Mouse (Mus musculus) forebrain, embryonic 16.5 days (tissue): ENCODE measurements around the gene Dock3. TPM values are rescaled to one million over a fixed set of nuclear protein-coding genes. Genes with fewer than 3 reads are reported as not detected.

Experiments used
- ATAC-seq: fragments of 200-750 bp; cut with Nextera tagmentation; 2 replicates; pipeline ENCODE4 v1.8.0; 2017; ENCODE audit warnings: mild to moderate bottlenecking, moderate library complexity
- H3K27ac ChIP-seq: fragments of 300-500 bp; sonication (generic); 2 replicates; pipeline ENCODE4 v1.5.1; 2014; ENCODE audit warnings: low read length, control low read depth
- H3K27me3 ChIP-seq: fragments of 300-500 bp; sonication (generic); replicated peaks from 2 replicates; pipeline ENCODE4 v1.6.1; 2014; ENCODE audit warnings: low read length; ENCODE audit not compliant: control insufficient read depth, insufficient read depth
- H3K36me3 ChIP-seq: fragments of 300-500 bp; sonication (generic); 2 replicates; pipeline ENCODE4 v1.6.1; 2014; ENCODE audit not compliant: control insufficient read depth, insufficient read depth
- H3K4me1 ChIP-seq: fragments of 300-500 bp; sonication (generic); replicated peaks from 2 replicates; pipeline ENCODE4 v1.6.1; 2014; ENCODE audit warnings: low read length; ENCODE audit not compliant: control insufficient read depth, insufficient read depth
- H3K4me2 ChIP-seq: fragments of 300-500 bp; sonication (generic); 2 replicates; pipeline ENCODE4 v1.6.1; 2014; ENCODE audit warnings: mild to moderate bottlenecking, low read length, control low read depth
- H3K4me3 ChIP-seq: fragments of 300-500 bp; sonication (generic); replicated peaks from 2 replicates; pipeline ENCODE4 v1.5.1; 2014; ENCODE audit warnings: mild to moderate bottlenecking, low read length, control low read depth
- H3K9ac ChIP-seq: fragments of 300-500 bp; sonication (generic); replicated peaks from 2 replicates; pipeline ENCODE4 v1.6.1; 2014; ENCODE audit warnings: low read depth, low read length, control low read depth
- H3K9me3 ChIP-seq: fragments of 300-500 bp; sonication (generic); 2 replicates; pipeline ENCODE4 v1.6.1; 2016; ENCODE audit warnings: low read length; ENCODE audit not compliant: control insufficient read depth
- WGBS: fragments of 180-500 bp; shearing (Covaris S2); extraction: QIAGEN DNeasy Blood & Tissue Kit; methylation state at CpG from one replicate; pipeline ENCODE4 v1.1.7; 2014; 5-methylcytosine and 5-hydroxymethylcytosine counted together
- polyA plus RNA-seq: library from polyadenylated mRNA; unstranded; fragments of >200 nt; fragmentation: Nextera tagmentation; extraction: Ambion mirVana; gene quantifications from 2 replicates; pipeline ENCODE4 v1.2.1, GENCODE M21; 2015

Dock3 gene
- polyA plus RNA-seq, 1 experiment from 2014 or later, result 23.2 TPM

DNA sequence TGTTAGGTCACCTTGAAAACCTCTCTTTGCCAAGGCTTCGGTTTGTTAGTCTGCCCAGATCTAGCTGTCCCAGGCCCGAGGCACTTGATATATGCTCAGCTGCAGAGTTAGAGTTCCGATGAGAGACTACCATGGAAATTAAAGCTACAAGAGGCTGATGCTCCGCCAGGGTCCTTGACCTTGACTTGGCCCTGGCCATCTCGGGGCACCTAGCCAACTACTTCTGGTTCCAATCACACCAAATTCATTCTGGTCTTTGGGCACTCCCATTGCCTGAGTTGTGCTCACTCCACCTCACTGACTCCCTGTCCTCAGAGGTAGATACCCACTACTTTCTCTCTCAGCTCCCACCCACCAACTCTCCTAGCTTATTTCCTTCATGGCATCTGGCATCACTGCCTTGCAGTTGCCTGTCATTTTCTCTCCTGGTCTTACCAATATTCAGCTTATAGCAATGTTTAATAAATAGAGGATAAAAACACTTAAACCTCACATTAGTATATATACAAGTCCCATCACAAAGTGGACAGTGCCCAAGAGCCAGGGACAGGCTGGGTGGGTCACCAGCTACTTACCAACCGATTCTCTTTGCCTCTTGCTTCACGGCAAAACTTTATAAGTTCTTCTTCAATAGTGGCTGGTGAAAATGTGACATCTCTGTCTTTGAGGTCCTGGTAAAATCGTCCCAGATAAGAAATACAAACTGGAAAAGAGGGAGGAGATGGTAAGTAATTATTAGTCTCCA is 341.0 kb downstream of the Dock3 start:
- H3K36me3 ChIP-seq, result peaks cover 15% of the 10 kb centered on the region
- H3K9ac ChIP-seq, result peak overlapping the region; percentile 63
- peaks cover 44% of the 10 kb centered on the region for H3K4me1 ChIP-seq
- peak overlapping the region; percentile 51 for H3K4me3 ChIP-seq
- H3K27me3 ChIP-seq, result no peaks in the 10 kb centered on the region
- no peak overlapping the region for H3K27ac ChIP-seq
- ATAC-seq, result no peak
- no peaks in the 10 kb centered on the region for H3K9me3 ChIP-seq
- H3K4me2 ChIP-seq, result peak overlapping the region; percentile 66
- 75% methylated on average over 8 of the region's 8 CpGs for WGBS

GRCm38 (mm10) chr9:106889321-106889720 is 342.4 kb downstream of the Dock3 start:
- Histone ChIP-seq H3K4me3 (no peak overlapping the region), H3K4me1 (peaks cover 58% of the 10 kb centered on the region), H3K27me3 (no peaks in the 10 kb centered on the region), H3K36me3 (peaks cover 15% of the 10 kb centered on the region), H3K9me3 (no peaks in the 10 kb centered on the region), H3K4me2 (no peak overlapping the region), H3K27ac (no peak overlapping the region), H3K9ac (no peak overlapping the region)
- no peak for ATAC-seq
- 90% methylated on average over 9 of the region's 9 CpGs for WGBS

DNA sequence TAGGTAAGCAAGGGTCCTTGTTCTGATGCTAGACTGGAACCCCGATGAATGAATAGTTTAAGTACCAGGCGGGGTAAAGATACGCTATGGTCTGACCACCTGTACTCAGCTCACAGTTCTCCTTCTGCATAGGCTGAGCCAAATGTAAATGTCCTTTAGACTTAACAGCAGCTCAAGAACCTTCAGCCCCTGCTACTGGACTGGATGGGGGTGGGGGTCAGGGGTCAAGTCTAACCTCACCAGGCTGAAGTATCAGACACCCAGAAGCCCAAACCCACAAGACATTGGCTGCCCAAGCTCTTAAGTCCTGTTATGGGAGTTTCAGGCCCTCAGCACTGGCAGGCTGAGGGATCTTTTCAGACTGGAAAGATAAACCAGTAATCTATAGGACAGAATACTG is 343.4 kb downstream of the Dock3 start:
- ATAC-seq, result no peak
- no peak overlapping the region for H3K4me3 ChIP-seq
- H3K27ac ChIP-seq, result no peak overlapping the region
- H3K4me2 ChIP-seq, result no peak overlapping the region
- peaks cover 65% of the 10 kb centered on the region for H3K4me1 ChIP-seq
- peaks cover 15% of the 10 kb centered on the region for H3K36me3 ChIP-seq
- H3K9me3 ChIP-seq, result no peaks in the 10 kb centered on the region
- no peaks in the 10 kb centered on the region for H3K27me3 ChIP-seq
- no peak overlapping the region for H3K9ac ChIP-seq
- 97% methylated on average over 3 of the region's 3 CpGs for WGBS

DNA sequence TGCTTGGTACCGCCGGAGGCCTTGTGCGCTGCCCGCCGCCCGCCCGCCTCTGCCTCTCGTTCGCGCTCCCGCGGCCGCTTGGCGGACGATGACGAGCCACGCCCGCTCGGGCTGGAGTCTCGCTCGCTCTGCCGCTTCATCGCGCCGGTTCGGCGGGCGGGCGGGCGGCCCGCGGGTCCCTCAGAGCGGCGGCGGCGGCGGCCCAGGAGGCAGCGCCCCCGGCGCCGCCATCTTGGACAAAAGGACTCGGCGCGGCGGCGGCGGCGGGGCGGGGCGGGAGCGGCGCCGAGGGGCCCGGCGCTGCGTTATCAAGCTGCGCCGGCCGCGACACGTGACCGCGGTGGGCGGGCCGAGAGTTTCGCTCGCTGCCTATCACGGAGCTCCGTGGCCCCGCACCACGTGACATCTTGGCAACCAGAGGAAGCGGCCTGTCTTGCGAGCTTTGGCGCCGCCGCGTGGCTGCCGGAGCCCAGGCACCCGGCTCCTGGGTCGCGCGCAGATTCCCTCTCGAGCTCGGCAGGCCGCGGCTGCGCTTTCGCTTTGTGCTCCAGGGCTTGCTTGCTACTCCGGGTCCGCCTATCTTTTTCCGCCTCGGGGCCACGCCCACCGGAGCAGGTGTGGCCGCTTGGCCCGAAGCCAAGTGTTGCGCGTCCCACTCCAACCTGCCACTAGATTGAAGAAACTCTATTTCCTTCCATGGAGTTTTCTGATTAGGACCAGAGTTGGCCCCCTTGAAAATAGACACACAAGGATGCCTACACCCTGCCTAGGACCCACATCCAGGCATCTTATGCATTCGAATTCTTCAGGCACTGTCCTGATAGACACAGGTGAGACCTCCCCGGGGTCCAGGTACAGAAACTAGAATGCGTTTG is 344.6 kb downstream of the Dock3 start, which contains the start of gene Rbm15b:
Gene Rbm15b (minus strand): TSS at position 601 of the 875 bp plus-strand sequence.
- Histone ChIP-seq H3K9me3 (no peaks in the 10 kb centered on the region), H3K27me3 (no peaks in the 10 kb centered on the region), H3K27ac (peak within 1 kb of the TSS; percentile 88), H3K9ac (peak within 1 kb of the TSS; percentile 99), H3K4me3 (peak within 1 kb of the TSS; percentile 94), H3K36me3 (peaks cover 18% of the 10 kb centered on the region), H3K4me2 (peak within 1 kb of the TSS; percentile 100), H3K4me1 (peaks cover 72% of the 10 kb centered on the region)
- ATAC-seq, result peak; percentile 72
- 3% methylated on average over 90 of the region's 101 CpGs for WGBS

- Histone ChIP-seq H3K4me3 (peak overlapping the region; percentile 94), H3K9me3 (no peaks in the 10 kb centered on the region), H3K36me3 (peaks cover 18% of the 10 kb centered on the region), H3K4me2 (peak overlapping the region; percentile 100), H3K27ac (peak overlapping the region; percentile 88), H3K27me3 (no peaks in the 10 kb centered on the region), H3K4me1 (peaks cover 78% of the 10 kb centered on the region), H3K9ac (peak overlapping the region; percentile 99)
- peak; percentile 3 for ATAC-seq
- WGBS, result under 1% methylated on average over 98 of the region's 107 CpGs
Observed at GRCm38 (mm10) chr9:106885901-106886731, 345.6 kb downstream of the Dock3 start.

DNA sequence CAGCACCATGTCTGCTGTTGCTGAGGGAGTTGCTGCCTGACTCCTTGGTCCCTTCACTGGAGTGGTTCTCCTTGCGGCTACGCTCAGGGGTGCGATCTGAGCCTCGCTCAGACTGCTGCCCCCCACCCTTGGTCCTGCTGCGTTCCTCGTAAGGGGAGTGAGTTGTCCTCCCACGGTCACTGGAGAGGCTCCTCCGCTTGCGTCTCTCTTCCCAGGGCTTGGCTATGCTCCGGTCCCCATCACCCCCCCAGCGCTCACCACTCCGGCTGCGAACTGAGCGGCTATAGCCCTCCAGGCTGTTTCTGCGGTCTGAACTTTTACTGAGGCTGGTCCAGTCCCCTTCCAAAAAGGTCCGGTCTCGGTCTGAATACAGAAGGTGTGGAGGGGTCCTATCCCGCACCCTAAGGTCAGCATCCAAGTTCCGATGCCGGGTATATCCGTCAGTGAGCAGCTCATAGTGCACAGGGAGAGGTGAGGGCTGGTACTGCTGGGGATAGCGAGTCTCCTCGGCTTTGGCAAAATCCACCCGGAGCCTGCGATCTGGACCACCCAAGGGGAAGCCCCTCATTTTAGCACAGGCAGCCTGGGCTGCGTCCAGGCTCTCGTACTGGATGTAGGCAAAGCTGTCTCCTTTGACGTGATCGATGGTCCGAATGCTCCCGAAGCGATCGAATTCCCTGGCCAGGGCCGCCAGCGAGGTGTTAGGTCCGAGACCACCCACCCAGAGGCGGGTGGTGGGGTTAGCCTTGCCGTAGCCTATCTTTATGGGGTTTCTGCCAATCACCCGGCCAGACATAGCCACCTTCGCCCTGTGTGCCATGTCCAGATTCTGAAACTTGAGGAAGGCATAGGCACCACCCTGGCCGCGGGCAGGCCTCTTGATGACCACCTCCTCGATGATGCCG is 346.5 kb downstream of the Dock3 start:
- Histone ChIP-seq H3K9me3 (no peaks in the 10 kb centered on the region), H3K9ac (peak overlapping the region; percentile 99), H3K27ac (no peak overlapping the region), H3K4me2 (peak overlapping the region; percentile 100), H3K27me3 (no peaks in the 10 kb centered on the region), H3K36me3 (peaks cover 17% of the 10 kb centered on the region), H3K4me3 (peak overlapping the region; percentile 94), H3K4me1 (peaks cover 69% of the 10 kb centered on the region)
- 22% methylated on average over 44 of the region's 44 CpGs for WGBS
- ATAC-seq, result no peak

DNA sequence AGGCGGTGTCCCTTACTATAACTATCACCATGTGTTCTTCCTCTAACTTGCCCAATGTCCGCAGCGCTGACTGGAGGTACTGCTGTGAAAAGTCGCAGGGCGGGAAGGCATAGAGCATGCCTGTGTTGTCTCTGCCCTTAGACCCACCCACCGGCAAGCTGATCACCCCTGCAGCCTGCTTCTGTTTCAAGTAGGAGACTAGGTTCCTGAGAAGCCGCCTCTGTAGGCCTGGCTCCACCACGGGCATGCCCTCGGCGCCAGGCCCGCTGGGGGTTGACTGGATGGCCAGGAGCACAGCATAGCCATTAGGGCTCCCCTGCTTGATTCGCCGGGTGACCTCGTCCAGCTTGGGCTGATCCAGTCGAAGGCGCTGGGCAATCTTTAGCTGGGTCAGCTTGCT is 347.4 kb downstream of the Dock3 start:
- peak overlapping the region; percentile 94 for H3K4me3 ChIP-seq
- peaks cover 12% of the 10 kb centered on the region for H3K36me3 ChIP-seq
- peaks cover 61% of the 10 kb centered on the region for H3K4me1 ChIP-seq
- no peak overlapping the region for H3K27ac ChIP-seq
- H3K4me2 ChIP-seq, result peak overlapping the region; percentile 100
- H3K9ac ChIP-seq, result peak overlapping the region; percentile 99
- WGBS, result 53% methylated on average over 16 of the region's 16 CpGs
- H3K9me3 ChIP-seq, result no peaks in the 10 kb centered on the region
- no peaks in the 10 kb centered on the region for H3K27me3 ChIP-seq
- ATAC-seq, result no peak

DNA sequence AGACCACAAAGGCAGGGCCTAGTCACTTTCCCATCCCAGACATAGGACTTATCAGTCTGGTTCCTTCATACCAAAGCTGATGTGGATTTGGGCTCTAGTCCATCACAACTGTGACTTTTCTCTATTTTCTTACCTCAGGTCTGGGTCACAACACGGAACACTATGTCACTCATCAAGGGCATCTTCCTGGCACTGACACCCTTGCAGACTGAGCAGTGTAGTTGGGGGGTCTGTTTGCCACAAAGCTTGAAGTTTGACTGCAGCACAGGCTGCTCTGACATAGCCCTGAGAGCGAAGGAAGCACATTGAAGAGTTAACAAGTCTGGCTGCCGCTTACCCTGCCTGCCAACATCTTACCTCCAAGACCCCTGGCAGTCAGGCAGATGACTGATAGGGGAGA is 348.6 kb downstream of the Dock3 start:
- no peaks in the 10 kb centered on the region for H3K27me3 ChIP-seq
- WGBS, result 67% methylated on average over 3 of the region's 3 CpGs
- H3K4me2 ChIP-seq, result peak overlapping the region; percentile 42
- 0 out of 2 replicates have a peak, but pooled peaks cover 15% of the 10 kb centered on the region for H3K36me3 ChIP-seq
- H3K27ac ChIP-seq, result no peak overlapping the region
- no peaks in the 10 kb centered on the region for H3K9me3 ChIP-seq
- peaks cover 53% of the 10 kb centered on the region for H3K4me1 ChIP-seq
- peak overlapping the region; percentile 10 for H3K4me3 ChIP-seq
- H3K9ac ChIP-seq, result 0 out of 2 replicates have a peak overlapping the region, but pooled peaks have one; percentile 5
- no peak for ATAC-seq
